Mouse (Mus musculus): ENCODE data around the gene Med20. TPM values are rescaled to one million over a fixed set of nuclear protein-coding genes. Genes with fewer than 3 reads are reported as not detected.
A peak's percentile ranks its signal among the peaks of the same experiment; 100 is the strongest.
"Not testable (repeated sequence)": the region's sequence is repeated elsewhere in the genome, so short reads cannot be mapped to it uniquely, and the experiment has no call there.

Med20 gene
- polyA plus RNA-seq, 1 experiment = 25.8 TPM

GRCm38 (mm10) chr17:47596162-47596838 is 15.1 kb upstream of the Med20 start:
- peak overlapping the region; percentile 69 for H3ac ChIP-seq (ENCODE audit: control insufficient read depth, insufficient read length, low read depth)
- H3K4me3 ChIP-seq (ENCODE audit: insufficient read depth, poor library complexity, severe bottlenecking) = peak overlapping the region; percentile 2
- peaks cover 40% of the 10 kb centered on the region for H3K36me3 ChIP-seq (ENCODE audit: control insufficient read depth, insufficient read depth)
- TF ChIP-seq USF1 (IDR thresholded peaks at IDR 0.05; ENCODE audit: low read depth) (no peak), MYOG (IDR thresholded peaks at IDR 0.05; ENCODE audit: control insufficient read depth, extremely low read depth, insufficient read length) (no peak), CEBPB (IDR thresholded peaks at IDR 0.05; ENCODE audit: low read depth) (no peak), MYOD1 (IDR thresholded peaks at IDR 0.05; ENCODE audit: control insufficient read depth, insufficient read length, low read depth) (no peak), CTCF (IDR thresholded peaks at IDR 0.05; ENCODE audit: control insufficient read depth, insufficient read depth, insufficient read length) (no peak), FOSL1 (IDR thresholded peaks at IDR 0.05; ENCODE audit: insufficient read depth, low read length, poor library complexity, severe bottlenecking) (no peak), MAX (IDR thresholded peaks at IDR 0.05) (no peak)
- no peaks in the 10 kb centered on the region for H3K27me3 ChIP-seq (ENCODE audit: control insufficient read depth, insufficient read depth, insufficient read length)
- peaks cover 24% of the 10 kb centered on the region for H3K79me3 ChIP-seq (ENCODE audit: low read depth)
- H3K79me2 ChIP-seq (ENCODE audit: control insufficient read depth, insufficient read depth) = peaks cover 34% of the 10 kb centered on the region

GRCm38 (mm10) chr17:47596839-47597164 is 14.6 kb upstream of the Med20 start:
- Histone ChIP-seq H3K36me3 (ENCODE audit: control insufficient read depth, insufficient read depth) (peaks cover 45% of the 10 kb centered on the region), H3ac (ENCODE audit: control insufficient read depth, insufficient read length, low read depth) (no peak overlapping the region), H3K4me3 (ENCODE audit: insufficient read depth, poor library complexity, severe bottlenecking) (no peak overlapping the region), H3K79me2 (ENCODE audit: control insufficient read depth, insufficient read depth) (peaks cover 34% of the 10 kb centered on the region), H3K79me3 (ENCODE audit: low read depth) (peaks cover 24% of the 10 kb centered on the region), H3K27me3 (ENCODE audit: control insufficient read depth, insufficient read depth, insufficient read length) (no peaks in the 10 kb centered on the region)
- no peak for TF ChIP-seq CTCF (IDR thresholded peaks at IDR 0.05; ENCODE audit: control insufficient read depth, insufficient read depth, insufficient read length)
- TF ChIP-seq MAX (IDR thresholded peaks at IDR 0.05) = no peak
- no peak for TF ChIP-seq FOSL1 (IDR thresholded peaks at IDR 0.05; ENCODE audit: insufficient read depth, low read length, poor library complexity, severe bottlenecking)
- no peak for TF ChIP-seq MYOG (IDR thresholded peaks at IDR 0.05; ENCODE audit: control insufficient read depth, extremely low read depth, insufficient read length)
- TF ChIP-seq USF1 (IDR thresholded peaks at IDR 0.05; ENCODE audit: low read depth) = no peak
- no peak for TF ChIP-seq MYOD1 (IDR thresholded peaks at IDR 0.05; ENCODE audit: control insufficient read depth, insufficient read length, low read depth)
- no peak for TF ChIP-seq CEBPB (IDR thresholded peaks at IDR 0.05; ENCODE audit: low read depth)

- Histone ChIP-seq H3K4me3 (ENCODE audit: insufficient read depth, poor library complexity, severe bottlenecking) (no peak overlapping the region), H3K36me3 (ENCODE audit: control insufficient read depth, insufficient read depth) (peaks cover 49% of the 10 kb centered on the region), H3ac (ENCODE audit: control insufficient read depth, insufficient read length, low read depth) (no peak overlapping the region), H3K79me2 (ENCODE audit: control insufficient read depth, insufficient read depth) (peaks cover 34% of the 10 kb centered on the region), H3K27me3 (ENCODE audit: control insufficient read depth, insufficient read depth, insufficient read length) (no peaks in the 10 kb centered on the region), H3K79me3 (ENCODE audit: low read depth) (peaks cover 24% of the 10 kb centered on the region)
- TF ChIP-seq CEBPB (IDR thresholded peaks at IDR 0.05; ENCODE audit: low read depth) (no peak), MAX (IDR thresholded peaks at IDR 0.05) (no peak), MYOD1 (IDR thresholded peaks at IDR 0.05; ENCODE audit: control insufficient read depth, insufficient read length, low read depth) (no peak), USF1 (IDR thresholded peaks at IDR 0.05; ENCODE audit: low read depth) (no peak)
Measured at GRCm38 (mm10) chr17:47597261-47597660, 14.1 kb upstream of the Med20 start.

- Histone ChIP-seq H3K36me3 (ENCODE audit: control insufficient read depth, insufficient read depth) (peaks cover 54% of the 10 kb centered on the region), H3K4me3 (ENCODE audit: insufficient read depth, poor library complexity, severe bottlenecking) (no peak overlapping the region), H3ac (ENCODE audit: control insufficient read depth, insufficient read length, low read depth) (no peak overlapping the region), H3K79me3 (ENCODE audit: low read depth) (peaks cover 24% of the 10 kb centered on the region), H3K79me2 (ENCODE audit: control insufficient read depth, insufficient read depth) (peaks cover 34% of the 10 kb centered on the region), H3K27me3 (ENCODE audit: control insufficient read depth, insufficient read depth, insufficient read length) (no peaks in the 10 kb centered on the region)
- TF ChIP-seq MYOD1 (IDR thresholded peaks at IDR 0.05; ENCODE audit: control insufficient read depth, insufficient read length, low read depth) (no peak), CTCF (IDR thresholded peaks at IDR 0.05; ENCODE audit: control insufficient read depth, insufficient read depth, insufficient read length) (no peak), MAX (IDR thresholded peaks at IDR 0.05) (no peak), MYOG (IDR thresholded peaks at IDR 0.05; ENCODE audit: control insufficient read depth, extremely low read depth, insufficient read length) (no peak), CEBPB (IDR thresholded peaks at IDR 0.05; ENCODE audit: low read depth) (no peak), FOSL1 (IDR thresholded peaks at IDR 0.05; ENCODE audit: insufficient read depth, low read length, poor library complexity, severe bottlenecking) (no peak), USF1 (IDR thresholded peaks at IDR 0.05; ENCODE audit: low read depth) (no peak)
Measured at GRCm38 (mm10) chr17:47597838-47598579, 13.4 kb upstream of the Med20 start.

- peaks cover 59% of the 10 kb centered on the region for H3K36me3 ChIP-seq (ENCODE audit: control insufficient read depth, insufficient read depth)
- peaks cover 22% of the 10 kb centered on the region for H3K79me3 ChIP-seq (ENCODE audit: low read depth)
- H3K4me3 ChIP-seq (ENCODE audit: insufficient read depth, poor library complexity, severe bottlenecking); H3K27me3 ChIP-seq (ENCODE audit: control insufficient read depth, insufficient read depth, insufficient read length); H3ac ChIP-seq (ENCODE audit: control insufficient read depth, insufficient read length, low read depth): not testable (repeated sequence)
- H3K79me2 ChIP-seq (ENCODE audit: control insufficient read depth, insufficient read depth) = peaks cover 30% of the 10 kb centered on the region
Measured at GRCm38 (mm10) chr17:47598580-47599304, 12.6 kb upstream of the Med20 start.
